Mouse (Mus musculus) intestine, postnatal 0 days (tissue): ENCODE data around the gene Eya3. TPM values are rescaled to one million over a fixed set of nuclear protein-coding genes. Genes with fewer than 3 reads are reported as not detected.
A peak's percentile ranks its signal among the peaks of the same experiment; 100 is the strongest.

Source experiments
- ATAC-seq: fragments of 200-750 bp; cut with Nextera tagmentation; 2 replicates; pipeline ENCODE4 v1.8.0; 2017; ENCODE audit warnings: mild to moderate bottlenecking, moderate TSS enrichment, moderate library complexity
- H3K27ac ChIP-seq: fragments of 300-500 bp; sonication (generic); 2 replicates; pipeline ENCODE4 v1.5.1; 2014; ENCODE audit warnings: mild to moderate bottlenecking, low read depth, low read length, moderate library complexity
- H3K27me3 ChIP-seq: fragments of 300-500 bp; sonication (generic); replicated peaks from 2 replicates; pipeline ENCODE4 v1.6.1; 2014; ENCODE audit warnings: low read length, mixed read lengths; ENCODE audit not compliant: control insufficient read depth, insufficient read depth
- H3K36me3 ChIP-seq: fragments of 300-500 bp; sonication (generic); 2 replicates; pipeline ENCODE4 v1.6.1; 2014; ENCODE audit warnings: mild to moderate bottlenecking, moderate library complexity; ENCODE audit not compliant: control insufficient read depth, insufficient read depth
- H3K4me1 ChIP-seq: fragments of 300-500 bp; sonication (generic); replicated peaks from 2 replicates; pipeline ENCODE4 v1.6.1; 2014; ENCODE audit warnings: antibody characterized with exemption, low read length, mixed read lengths; ENCODE audit not compliant: control insufficient read depth, insufficient read depth
- H3K4me2 ChIP-seq: fragments of 300-500 bp; sonication (generic); replicated peaks from 2 replicates; pipeline ENCODE4 v1.6.1; 2014; ENCODE audit warnings: low read depth, mild to moderate bottlenecking, moderate library complexity
- H3K4me3 ChIP-seq: fragments of 300-500 bp; sonication (generic); 2 replicates; pipeline ENCODE4 v1.5.1; 2014; ENCODE audit warnings: low read depth, low read length
- H3K9ac ChIP-seq: fragments of 300-500 bp; sonication (generic); 2 replicates; pipeline ENCODE4 v1.6.1; 2014; ENCODE audit warnings: mild to moderate bottlenecking, low read depth, low read length
- H3K9me3 ChIP-seq: fragments of 300-500 bp; sonication (generic); 2 replicates; pipeline ENCODE4 v1.6.1; 2016; ENCODE audit warnings: mixed run types; ENCODE audit not compliant: control insufficient read depth
- CTCF ChIP-seq: sonication (generic); IDR thresholded peaks from 2 replicates; pipeline ENCODE4 v1.5.1; 2016; ENCODE audit warnings: low read depth, mild to moderate bottlenecking, control low read depth, antibody characterized with exemption, moderate library complexity
- WGBS: fragments of 180-500 bp; shearing (Covaris S2); extraction: QIAGEN DNeasy Blood & Tissue Kit; methylation state at CpG from one replicate; pipeline ENCODE4 v1.1.7; 2014; 5-methylcytosine and 5-hydroxymethylcytosine counted together
- polyA plus RNA-seq: library from polyadenylated mRNA; unstranded; fragments of >200 nt; fragmentation: Nextera tagmentation; extraction: Ambion mirVana; gene quantifications from 2 replicates; pipeline ENCODE4 v1.2.1, GENCODE M21; 2015

The Eya3 gene
- polyA plus RNA-seq, 1 experiment from 2014 or later = 10.1 TPM

DNA sequence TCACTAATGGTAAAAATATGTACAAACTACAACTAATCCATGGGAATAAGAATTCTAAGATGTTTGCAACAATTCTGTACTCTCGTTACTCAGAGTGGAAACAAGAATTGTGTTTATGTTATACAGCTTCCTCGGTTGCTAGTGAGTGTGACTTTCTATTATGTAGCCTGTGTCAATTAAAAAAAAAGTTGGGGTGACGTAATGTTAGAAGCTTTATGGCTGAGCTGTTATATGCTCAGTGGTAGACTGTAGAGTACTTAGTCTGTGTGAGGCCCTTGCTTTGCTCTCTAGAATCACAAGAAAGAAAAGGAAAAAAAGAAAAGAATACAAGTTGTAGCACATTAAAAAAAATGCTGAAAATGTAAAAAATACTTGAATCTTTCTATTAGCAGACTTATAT is 15.0 kb downstream of the Eya3 start:
- Histone ChIP-seq H3K4me2 (no peak overlapping the region), H3K4me3 (no peak overlapping the region), H3K4me1 (no peaks in the 10 kb centered on the region), H3K27me3 (no peaks in the 10 kb centered on the region), H3K9ac (no peak overlapping the region), H3K27ac (no peak overlapping the region), H3K36me3 (peaks cover 9% of the 10 kb centered on the region), H3K9me3 (no peaks in the 10 kb centered on the region)
- WGBS = 34% methylated on average over 3 of the region's 3 CpGs
- ATAC-seq = peak; percentile 36; the same call in 1 of the 2 replicates
- no peak for TF ChIP-seq CTCF

DNA sequence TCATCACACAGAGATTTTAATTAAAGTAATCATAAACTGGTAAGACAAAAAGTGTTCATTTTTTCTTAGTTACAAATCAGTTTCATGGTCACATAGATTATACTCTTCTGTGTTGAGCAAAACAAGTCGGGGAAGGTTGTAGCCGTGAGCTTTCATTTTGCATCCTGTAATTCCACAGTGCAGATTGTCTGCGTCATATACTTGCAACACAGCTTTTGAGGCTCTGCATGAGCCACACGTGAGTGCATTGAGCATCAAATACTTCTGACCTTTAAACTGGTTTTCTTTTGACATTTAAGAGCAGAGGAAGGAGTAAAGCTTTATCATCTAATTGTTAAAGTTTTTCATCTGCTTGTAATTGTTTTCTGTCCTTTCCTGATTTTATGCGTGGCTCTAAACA is 16.5 kb downstream of the Eya3 start:
- Histone ChIP-seq H3K9me3 (no peaks in the 10 kb centered on the region), H3K4me1 (no peaks in the 10 kb centered on the region), H3K4me3 (no peak overlapping the region), H3K9ac (no peak overlapping the region), H3K27ac (no peak overlapping the region), H3K36me3 (peaks cover 12% of the 10 kb centered on the region), H3K4me2 (peak overlapping the region; percentile 32), H3K27me3 (no peaks in the 10 kb centered on the region)
- 48% methylated on average over 5 of the region's 5 CpGs for WGBS
- peak; percentile 51; the same call in 1 of the 2 replicates for ATAC-seq
- TF ChIP-seq CTCF = no peak

DNA sequence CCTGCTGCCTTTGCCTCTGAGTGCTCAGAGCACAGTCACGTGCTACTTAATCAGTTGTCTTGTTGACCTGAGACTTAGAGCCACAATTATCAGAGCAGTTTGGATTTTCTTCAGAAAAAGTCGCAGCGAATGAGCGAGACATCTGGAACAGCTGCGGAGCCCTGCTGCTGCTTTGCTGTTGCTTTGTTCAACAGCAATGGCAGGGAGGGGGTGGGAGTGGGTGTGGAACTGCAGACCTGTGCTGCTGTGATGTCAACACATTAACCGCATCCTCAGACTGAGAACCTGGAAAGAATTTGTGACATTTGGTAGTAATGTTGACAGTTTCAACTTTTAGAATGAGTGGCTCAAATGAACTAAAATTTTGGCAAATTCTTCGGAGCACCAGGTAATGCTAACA is 20.3 kb downstream of the Eya3 start:
- Histone ChIP-seq H3K27ac (no peak overlapping the region), H3K4me3 (no peak overlapping the region), H3K36me3 (peaks cover 12% of the 10 kb centered on the region), H3K9me3 (no peaks in the 10 kb centered on the region), H3K9ac (no peak overlapping the region), H3K4me1 (no peaks in the 10 kb centered on the region), H3K4me2 (no peak overlapping the region), H3K27me3 (no peaks in the 10 kb centered on the region)
- 78% methylated on average over 7 of the region's 7 CpGs for WGBS
- TF ChIP-seq CTCF = no peak
- no peak for ATAC-seq

DNA sequence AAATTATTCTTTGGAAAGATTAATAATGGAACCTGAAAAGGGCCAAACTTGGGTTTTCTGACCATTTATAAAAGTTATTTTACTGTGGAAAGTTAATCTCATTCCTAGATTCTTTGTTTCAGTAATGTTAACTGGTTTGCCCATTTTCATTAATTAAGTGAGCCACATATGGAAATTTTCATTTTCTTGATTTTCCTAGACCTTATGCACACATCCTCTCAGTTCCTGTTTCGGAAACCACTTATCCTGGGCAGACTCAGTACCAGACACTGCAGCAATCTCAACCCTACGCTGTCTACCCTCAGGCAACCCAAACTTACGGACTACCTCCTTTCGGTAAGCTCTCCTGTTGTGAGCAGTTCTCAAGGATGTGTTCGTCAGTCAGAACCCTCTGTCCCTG is 33.9 kb downstream of the Eya3 start:
- Histone ChIP-seq H3K4me2 (no peak overlapping the region), H3K27me3 (no peaks in the 10 kb centered on the region), H3K27ac (no peak overlapping the region), H3K4me3 (no peak overlapping the region), H3K9me3 (no peaks in the 10 kb centered on the region), H3K9ac (no peak overlapping the region), H3K36me3 (peaks cover 22% of the 10 kb centered on the region), H3K4me1 (no peaks in the 10 kb centered on the region)
- WGBS = 95% methylated on average over 5 of the region's 5 CpGs
- no peak for ATAC-seq
- no peak for TF ChIP-seq CTCF

DNA sequence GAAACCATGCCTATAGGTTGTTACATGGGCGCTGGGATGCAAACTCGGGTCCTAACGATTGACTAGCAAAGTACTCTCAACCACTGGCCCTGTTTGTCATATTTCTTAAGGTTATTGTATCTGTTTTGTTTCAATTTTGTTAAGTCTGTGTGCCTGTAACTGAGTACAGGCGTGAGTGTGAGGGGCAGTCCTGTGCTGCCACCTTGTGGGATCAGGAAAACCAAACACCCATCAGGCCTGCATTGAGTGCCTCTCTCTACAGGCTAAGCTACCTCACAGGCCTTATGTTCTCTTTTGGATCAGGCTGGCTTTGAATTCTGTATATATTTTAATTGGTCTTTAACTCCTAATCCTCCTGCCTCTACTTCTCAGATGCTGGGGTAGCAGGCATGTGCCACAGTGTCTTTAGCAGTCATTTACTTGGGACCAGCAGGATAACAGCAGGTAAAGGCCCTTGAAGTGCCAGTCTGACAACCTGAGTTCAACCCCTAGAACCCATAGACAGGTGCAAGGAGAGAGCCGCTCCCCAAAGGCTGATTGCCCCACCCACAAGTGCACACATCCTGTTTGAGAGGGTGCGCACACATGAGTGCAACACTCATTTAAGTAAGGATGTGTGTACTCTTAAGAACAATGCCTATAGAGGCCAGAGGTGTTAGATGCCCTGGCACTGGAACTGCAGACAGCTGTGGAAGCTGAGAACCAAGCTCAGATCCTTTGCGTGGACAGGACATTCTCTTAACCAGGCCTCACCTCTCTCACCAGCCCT is 38.2 kb downstream of the Eya3 start:
- Histone ChIP-seq H3K36me3 (peaks cover 17% of the 10 kb centered on the region), H3K4me1 (no peaks in the 10 kb centered on the region), H3K4me3 (no peak overlapping the region), H3K9me3 (no peaks in the 10 kb centered on the region), H3K9ac (no peak overlapping the region), H3K4me2 (no peak overlapping the region), H3K27me3 (no peaks in the 10 kb centered on the region), H3K27ac (no peak overlapping the region)
- peak; percentile 67 for ATAC-seq
- 77% methylated on average over 7 of the region's 7 CpGs for WGBS
- peak; percentile 88 for TF ChIP-seq CTCF

DNA sequence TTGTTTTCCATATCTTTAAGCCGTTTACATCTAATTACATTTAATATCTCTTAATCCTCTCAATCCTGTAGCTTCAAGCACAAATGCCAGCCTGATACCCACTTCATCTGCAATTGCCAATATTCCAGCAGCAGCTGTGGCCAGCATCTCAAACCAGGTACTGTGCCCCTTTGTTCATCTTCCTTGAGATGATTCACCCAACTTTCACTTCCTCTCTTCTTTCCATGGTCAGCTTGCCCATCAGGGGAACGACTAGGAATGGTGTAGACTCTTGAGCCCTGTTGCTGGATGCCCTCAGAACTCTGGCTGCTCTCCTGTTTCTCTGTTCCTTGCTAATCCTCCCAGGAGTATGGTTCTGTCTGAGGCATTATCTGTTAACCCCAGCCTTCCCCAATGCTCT is 50.8 kb downstream of the Eya3 start:
- 82% methylated on average over 2 of the region's 2 CpGs for WGBS

More for the DNA sequence above, 50.8 kb downstream of the Eya3 start:
- no peaks in the 10 kb centered on the region for H3K27me3 ChIP-seq
- H3K36me3 ChIP-seq = peaks cover 38% of the 10 kb centered on the region
- H3K9ac ChIP-seq = no peak overlapping the region
- H3K4me2 ChIP-seq = no peak overlapping the region
- no peaks in the 10 kb centered on the region for H3K4me1 ChIP-seq
- no peak overlapping the region for H3K4me3 ChIP-seq
- H3K9me3 ChIP-seq = no peaks in the 10 kb centered on the region
- no peak for ATAC-seq
- no peak for TF ChIP-seq CTCF
- no peak overlapping the region for H3K27ac ChIP-seq
